Mouse (Mus musculus) erythroblast, adult 5-6 weeks (primary cell): ENCODE data around the gene Gm527. TPM values are rescaled to one million over a fixed set of nuclear protein-coding genes. Genes with fewer than 3 reads are reported as not detected.

ENCODE experiments used
- total RNA-seq, 2 experiments: library from RNA; stranded (forward) in 1 of 2; stranded (reverse) in 1 of 2; fragments of 150-400 nt in 1 of 2; fragments of 200-764, 138-1000 nt in 1 of 2; gene quantifications; 2 replicates each; pipeline versions ENCODE4 v1.2.3 to v1.2.4; 2015 to 2017; ENCODE audit warnings: low replicate concordance in 2 of 2

Gm527 gene
- total RNA-seq, 2 experiments from 2014 or later: 0.26 TPM; not detected in 1

Other genes starting within 250 kb of the Gm527 start
- 2.5 and 12.7 TPM in 2 replicates for gene Klhl28, start 47.6 kb downstream of the Gm527 start, total RNA-seq (2015; ENCODE audit: low replicate concordance)
- gene Klhl28, start 47.6 kb downstream of the Gm527 start, total RNA-seq (2017; ENCODE audit: low replicate concordance): 6.7 and 8.9 TPM in 2 replicates
- 4.0 and 12.1 TPM in 2 replicates for gene Togaram1, start 47.9 kb downstream of the Gm527 start, total RNA-seq (2015; ENCODE audit: low replicate concordance)
- gene Togaram1, start 47.9 kb downstream of the Gm527 start, total RNA-seq (2017; ENCODE audit: low replicate concordance): 11.7 and 12.6 TPM in 2 replicates
- 16.9 and 23.0 TPM in 2 replicates for gene Prpf39, start 118.4 kb downstream of the Gm527 start, total RNA-seq (2015; ENCODE audit: low replicate concordance)
- gene Prpf39, start 118.4 kb downstream of the Gm527 start, total RNA-seq (2017; ENCODE audit: low replicate concordance): 45.9 and 51.0 TPM in 2 replicates
- gene Fkbp3, start 156.1 kb downstream of the Gm527 start, total RNA-seq (2015; ENCODE audit: low replicate concordance): 33.0 and 42.5 TPM in 2 replicates
- gene Fkbp3, start 156.1 kb downstream of the Gm527 start, total RNA-seq (2017; ENCODE audit: low replicate concordance): 38.3 and 40.3 TPM in 2 replicates
- gene Fancm, start 157.7 kb downstream of the Gm527 start, total RNA-seq (2015; ENCODE audit: low replicate concordance): 4.2 and 6.5 TPM in 2 replicates
- 15.2 and 34.8 TPM in 2 replicates for gene Fancm, start 157.7 kb downstream of the Gm527 start, total RNA-seq (2017; ENCODE audit: low replicate concordance)